Mouse (Mus musculus) stomach, embryonic 16.5 days (tissue): ENCODE measurements around the gene Gpc5. TPM values are rescaled to one million over a fixed set of nuclear protein-coding genes. Genes with fewer than 3 reads are reported as not detected.

Experiments used
- ATAC-seq: fragments of 200-750 bp; cut with Nextera tagmentation; 2 replicates; pipeline ENCODE4 v1.8.0; 2017; ENCODE audit warnings: moderate number of reproducible peaks, moderate TSS enrichment; ENCODE audit not compliant: insufficient read depth, low FRiP score
- H3K27ac ChIP-seq: fragments of 300-500 bp; sonication (generic); 2 replicates; pipeline ENCODE4 v1.5.1; 2014; ENCODE audit warnings: low read length
- H3K27me3 ChIP-seq: fragments of 300-500 bp; sonication (generic); 2 replicates; pipeline ENCODE4 v1.6.1; 2014; ENCODE audit warnings: low read length, control low read depth, mixed read lengths; ENCODE audit not compliant: control insufficient read depth, insufficient read depth
- H3K36me3 ChIP-seq: fragments of 300-500 bp; sonication (generic); 2 replicates; pipeline ENCODE4 v1.6.1; 2014; ENCODE audit warnings: low read length; ENCODE audit not compliant: control insufficient read depth, insufficient read depth
- H3K4me1 ChIP-seq: fragments of 300-500 bp; sonication (generic); 2 replicates; pipeline ENCODE4 v1.6.1; 2014; ENCODE audit warnings: low read length, control low read depth, mixed read lengths; ENCODE audit not compliant: control insufficient read depth, insufficient read depth
- H3K4me2 ChIP-seq: fragments of 300-500 bp; sonication (generic); 2 replicates; pipeline ENCODE4 v1.6.1; 2014; ENCODE audit warnings: low read depth, low read length, mixed read lengths
- H3K4me3 ChIP-seq: fragments of 300-500 bp; sonication (generic); replicated peaks from 2 replicates; pipeline ENCODE4 v1.5.1; 2014; ENCODE audit warnings: mild to moderate bottlenecking, low read length
- H3K9ac ChIP-seq: fragments of 300-500 bp; sonication (generic); 2 replicates; pipeline ENCODE4 v1.6.1; 2014; ENCODE audit warnings: low read length
- H3K9me3 ChIP-seq: fragments of 300-500 bp; sonication (generic); replicated peaks from 2 replicates; pipeline ENCODE4 v1.6.1; 2016; ENCODE audit warnings: low read length, control low read depth; ENCODE audit not compliant: control insufficient read depth
- WGBS: fragments of 180-500 bp; shearing (Covaris S2); extraction: QIAGEN DNeasy Blood & Tissue Kit; methylation state at CpG from one replicate; pipeline ENCODE4 v1.1.7; 2014; 5-methylcytosine and 5-hydroxymethylcytosine counted together
- polyA plus RNA-seq: library from polyadenylated mRNA; unstranded; fragments of >200 nt; fragmentation: Nextera tagmentation; extraction: Ambion mirVana; gene quantifications from 2 replicates; pipeline ENCODE4 v1.2.1, GENCODE M21; 2015

The Gpc5 gene
- polyA plus RNA-seq, 1 experiment from 2014 or later: 0.19 TPM

DNA sequence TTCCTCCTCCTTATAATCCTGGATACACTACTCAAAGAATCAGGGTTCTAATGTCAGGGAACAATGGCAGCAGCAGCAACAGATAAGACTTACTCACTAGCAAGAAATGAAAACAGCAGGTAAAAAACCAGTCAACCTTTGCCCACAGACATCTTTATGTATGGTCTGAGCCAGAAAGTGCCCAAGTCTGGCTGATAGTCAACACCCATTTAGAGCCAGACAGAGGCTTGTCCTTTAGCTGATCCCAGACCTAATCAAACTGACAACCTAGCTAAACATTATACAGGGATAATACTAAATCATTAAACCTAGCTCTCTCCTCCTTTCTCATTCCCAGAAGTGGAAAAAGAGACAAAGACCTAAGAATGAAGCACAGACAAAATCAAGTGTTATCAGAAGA lies 1225.5 kb downstream of the Gpc5 start:
- H3K4me1 ChIP-seq: no peaks in the 10 kb centered on the region
- no peak overlapping the region for H3K4me3 ChIP-seq
- H3K27ac ChIP-seq: no peak overlapping the region

DNA sequence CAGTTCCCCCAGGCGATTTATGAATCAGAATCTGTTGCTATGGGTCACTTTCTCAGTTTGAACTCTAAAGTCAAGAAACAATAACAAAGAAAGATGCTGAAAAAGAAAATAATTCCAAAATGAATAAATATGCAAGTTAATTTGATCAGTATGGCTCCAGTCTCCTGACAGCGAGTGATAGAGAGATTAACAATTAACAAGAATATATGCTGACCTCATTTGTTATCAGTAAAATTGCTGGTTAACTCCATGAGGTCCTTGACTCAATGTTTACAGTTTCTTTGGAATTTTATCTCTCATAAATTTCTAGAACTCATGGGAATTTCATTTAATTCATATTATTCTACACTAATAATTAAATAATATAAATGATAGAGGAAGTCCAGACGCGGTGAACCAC lies 1244.2 kb downstream of the Gpc5 start:
- Histone ChIP-seq H3K36me3 (no peaks in the 10 kb centered on the region), H3K4me1 (no peaks in the 10 kb centered on the region), H3K4me3 (no peak overlapping the region), H3K9ac (no peak overlapping the region), H3K27me3 (no peaks in the 10 kb centered on the region), H3K9me3 (no peaks in the 10 kb centered on the region), H3K4me2 (no peak overlapping the region), H3K27ac (no peak overlapping the region)
- no peak for ATAC-seq
- WGBS: 84% methylated on average over 4 of the region's 4 CpGs

More for the DNA sequence above, 1225.5 kb downstream of the Gpc5 start:
- Histone ChIP-seq H3K36me3 (no peaks in the 10 kb centered on the region), H3K4me2 (no peak overlapping the region), H3K27me3 (no peaks in the 10 kb centered on the region), H3K9ac (no peak overlapping the region), H3K9me3 (no peaks in the 10 kb centered on the region)
- ATAC-seq: no peak

DNA sequence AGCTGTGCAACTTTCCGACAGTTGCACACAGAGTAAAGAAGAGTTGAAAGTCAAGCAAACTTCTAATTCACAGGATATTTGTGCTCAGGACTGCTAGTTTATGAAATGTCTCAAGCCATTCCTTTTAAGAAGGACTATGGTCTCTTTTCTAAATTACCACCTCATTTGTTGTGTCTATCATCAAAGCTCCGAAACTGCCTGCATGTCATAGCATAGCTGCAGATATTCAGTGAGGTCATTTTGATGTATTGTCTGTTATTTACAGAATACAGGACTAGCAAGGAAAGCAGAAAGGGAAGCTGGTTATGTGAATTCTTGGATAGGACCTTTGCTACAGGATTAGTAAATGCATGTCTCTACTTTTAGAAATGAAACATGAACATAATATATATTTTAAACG lies 1246.4 kb downstream of the Gpc5 start:
- Histone ChIP-seq H3K4me1 (no peaks in the 10 kb centered on the region), H3K36me3 (no peaks in the 10 kb centered on the region)
- no peak for ATAC-seq

GRCm38 (mm10) chr14:116348560-116348959 lies 1256.5 kb downstream of the Gpc5 start:
- Histone ChIP-seq H3K9ac (no peak overlapping the region), H3K4me1 (peaks cover 9% of the 10 kb centered on the region), H3K27me3 (no peaks in the 10 kb centered on the region; the same call in 1 of the 2 replicates), H3K36me3 (no peaks in the 10 kb centered on the region), H3K9me3 (no peaks in the 10 kb centered on the region), H3K4me3 (no peak overlapping the region), H3K4me2 (no peak overlapping the region), H3K27ac (0 out of 2 replicates have a peak overlapping the region, but pooled peaks have one; percentile 72)
- WGBS: 9% methylated on average over 3 of the region's 3 CpGs
- peak; percentile 86; the same call in 1 of the 2 replicates for ATAC-seq

More for the DNA sequence above, 1246.4 kb downstream of the Gpc5 start:
- Histone ChIP-seq H3K9ac (no peak overlapping the region), H3K27ac (no peak overlapping the region), H3K4me2 (no peak overlapping the region), H3K27me3 (no peaks in the 10 kb centered on the region), H3K9me3 (no peaks in the 10 kb centered on the region), H3K4me3 (no peak overlapping the region)
- 68% methylated on average over 3 of the region's 3 CpGs for WGBS

GRCm38 (mm10) chr14:116384602-116385001 lies 1292.6 kb downstream of the Gpc5 start:
- Histone ChIP-seq H3K4me2 (no peak overlapping the region), H3K27ac (no peak overlapping the region), H3K4me3 (no peak overlapping the region), H3K27me3 (no peaks in the 10 kb centered on the region), H3K4me1 (no peaks in the 10 kb centered on the region), H3K9ac (no peak overlapping the region), H3K36me3 (no peaks in the 10 kb centered on the region), H3K9me3 (no peaks in the 10 kb centered on the region)
- ATAC-seq: no peak
- WGBS: 73% methylated on average over 2 of the region's 2 CpGs

GRCm38 (mm10) chr14:116415511-116415910 lies 1323.5 kb downstream of the Gpc5 start:
- H3K4me2 ChIP-seq: no peak overlapping the region
- H3K36me3 ChIP-seq: no peaks in the 10 kb centered on the region
- H3K27me3 ChIP-seq: no peaks in the 10 kb centered on the region
- H3K9me3 ChIP-seq: no peaks in the 10 kb centered on the region
- 79% methylated on average over 3 of the region's 3 CpGs for WGBS
- no peaks in the 10 kb centered on the region for H3K4me1 ChIP-seq
- no peak for ATAC-seq
- no peak overlapping the region for H3K9ac ChIP-seq
- no peak overlapping the region for H3K4me3 ChIP-seq
- H3K27ac ChIP-seq: no peak overlapping the region

DNA sequence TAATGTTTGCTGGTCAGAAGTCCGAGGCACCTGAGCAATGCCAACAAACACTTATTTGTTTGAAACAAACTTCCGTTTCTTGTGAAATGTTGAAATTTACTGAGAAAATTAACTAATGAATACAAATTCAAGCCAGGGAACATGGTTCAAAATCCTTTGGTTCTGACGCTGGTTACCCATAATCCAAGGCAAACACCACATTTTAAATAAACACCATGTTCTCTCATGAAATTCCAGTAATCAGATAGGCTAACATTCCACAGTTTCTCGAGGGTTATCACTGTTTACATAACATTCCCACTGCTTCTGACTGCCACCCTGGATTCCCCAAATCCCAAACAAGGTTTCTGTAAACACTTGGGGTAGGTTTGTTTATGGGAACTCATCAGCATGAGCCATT lies 1356.2 kb downstream of the Gpc5 start:
- Histone ChIP-seq H3K4me2 (no peak overlapping the region), H3K27ac (no peak overlapping the region), H3K9ac (no peak overlapping the region), H3K27me3 (no peaks in the 10 kb centered on the region), H3K9me3 (no peaks in the 10 kb centered on the region), H3K36me3 (no peaks in the 10 kb centered on the region), H3K4me1 (no peaks in the 10 kb centered on the region), H3K4me3 (no peak overlapping the region)
- no peak for ATAC-seq
- 19% methylated on average over 4 of the region's 4 CpGs for WGBS

DNA sequence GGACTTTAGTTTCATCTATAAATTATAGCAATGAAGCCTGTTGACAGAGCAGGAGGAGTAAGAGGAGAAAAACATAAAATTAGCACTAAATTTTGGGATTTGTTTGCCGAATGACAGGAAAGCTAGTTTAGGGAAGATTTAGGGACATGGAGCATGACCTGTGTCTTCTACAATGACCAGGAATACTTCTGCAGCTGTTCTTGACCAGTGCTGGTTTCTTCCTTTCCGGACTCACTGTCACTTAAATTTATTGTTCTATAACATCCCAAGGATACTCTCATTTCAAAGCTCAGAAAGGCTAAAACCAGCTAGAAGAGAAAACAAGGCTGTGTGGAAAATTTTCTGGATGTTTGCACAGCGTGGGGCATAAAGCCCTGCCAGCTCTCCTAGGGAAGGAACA lies 1361.3 kb downstream of the Gpc5 start:
- H3K4me2 ChIP-seq: no peak overlapping the region
- no peak overlapping the region for H3K4me3 ChIP-seq
- H3K9me3 ChIP-seq: no peaks in the 10 kb centered on the region
- no peaks in the 10 kb centered on the region for H3K4me1 ChIP-seq
- H3K9ac ChIP-seq: no peak overlapping the region
- ATAC-seq: no peak
- H3K36me3 ChIP-seq: no peaks in the 10 kb centered on the region
- 62% methylated on average over 3 of the region's 3 CpGs for WGBS
- H3K27ac ChIP-seq: no peak overlapping the region
- no peaks in the 10 kb centered on the region for H3K27me3 ChIP-seq

GRCm38 (mm10) chr14:116456211-116456610 lies 1364.2 kb downstream of the Gpc5 start:
- 32% methylated on average over 4 of the region's 4 CpGs for WGBS
- no peak overlapping the region for H3K27ac ChIP-seq

More at GRCm38 (mm10) chr14:116456211-116456610, 1364.2 kb downstream of the Gpc5 start:
- no peak overlapping the region for H3K9ac ChIP-seq
- no peaks in the 10 kb centered on the region for H3K9me3 ChIP-seq
- H3K4me1 ChIP-seq: no peaks in the 10 kb centered on the region
- H3K27me3 ChIP-seq: no peaks in the 10 kb centered on the region
- H3K36me3 ChIP-seq: no peaks in the 10 kb centered on the region
- H3K4me3 ChIP-seq: no peak overlapping the region
- no peak overlapping the region for H3K4me2 ChIP-seq
- no peak for ATAC-seq
